In the genomic region with DNA sequence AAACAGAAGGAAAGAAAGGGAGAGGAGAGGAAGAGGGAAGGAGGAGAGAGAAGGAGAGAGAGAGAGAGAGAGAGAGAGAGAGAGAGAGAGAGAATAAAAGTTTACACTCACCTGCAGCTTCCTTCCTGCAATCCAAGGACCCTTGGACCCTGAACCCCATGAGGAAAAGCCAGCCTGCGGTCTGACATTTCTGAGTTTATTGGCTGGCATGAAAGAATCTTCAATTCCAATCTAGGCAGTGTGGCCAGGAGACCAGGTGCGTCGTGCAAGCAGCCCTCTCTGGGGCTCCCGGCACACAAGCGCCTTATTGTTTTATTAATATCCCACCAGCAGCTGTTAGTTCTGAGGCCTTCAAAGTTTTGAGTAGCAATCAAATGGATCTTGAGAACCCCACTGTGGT, we compare ENCODE assay signal across 18 mouse cellular contexts.
"Had no signal": no experiment of that assay in that cellular context is flagged by ENCODE, and none has a peak within 500 bp of the region (broad histone marks: within the 10 kb centered on the region; RNA-seq: fewer than 3 reads in every experiment).

No protein-coding gene starts in this region.

- DNase-seq: lung, adult 18-20 months; lung, embryonic 14.5 days; lung, postnatal 10 days; lung, postnatal 4 days; retina, postnatal 1 day; right cerebral cortex, adult 18-20 months; right cerebral cortex, postnatal 25 days; right cerebral cortex, postnatal 4 days; spleen, adult 18-20 months; thymus, adult 18-20 months; thymus, postnatal 14 days; thymus, postnatal 36 days had no signal

- H3K27me3 ChIP-seq: midbrain, embryonic 12.5 days; midbrain, embryonic 15.5 days; neural tube, embryonic 13.5 days; neural tube, embryonic 15.5 days had no signal

- ATAC-seq: midbrain, embryonic 15.5 days had no signal

- H3K4me3 ChIP-seq: midbrain, embryonic 12.5 days; midbrain, embryonic 15.5 days; myocyte; neural tube, embryonic 13.5 days; neural tube, embryonic 15.5 days had no signal

- H3K27ac ChIP-seq: liver, embryonic 14.5 days; midbrain, embryonic 12.5 days; midbrain, embryonic 15.5 days; neural tube, embryonic 13.5 days; neural tube, embryonic 15.5 days had no signal

- H3K9me3 ChIP-seq: midbrain, embryonic 12.5 days; midbrain, embryonic 15.5 days; neural tube, embryonic 13.5 days; neural tube, embryonic 15.5 days had no signal

- H3K36me3 ChIP-seq: midbrain, embryonic 12.5 days; midbrain, embryonic 15.5 days; neural tube, embryonic 13.5 days; neural tube, embryonic 15.5 days had no signal

- H3K9ac ChIP-seq: liver, embryonic 14.5 days; lung, embryonic 14.5 days; midbrain, embryonic 12.5 days; midbrain, embryonic 15.5 days; neural tube, embryonic 13.5 days; neural tube, embryonic 15.5 days had no signal

- H3K4me2 ChIP-seq: lung, embryonic 14.5 days; midbrain, embryonic 12.5 days; midbrain, embryonic 15.5 days; neural tube, embryonic 13.5 days; neural tube, embryonic 15.5 days had no signal
